Comparison of ENCODE assay signal across 8 mouse cellular contexts in genomic region chr13:100553042-100553437, GRCm38 (mm10). TPM values are rescaled to one million over a fixed set of nuclear protein-coding genes. Genes with fewer than 3 reads are reported as not detected.
DNase-seq lines count a peak whose midpoint lies in the region; ATAC-seq and TF ChIP-seq lines count a peak whose summit lies in the region.

No protein-coding gene starts in this region.

- intact Hi-C loops in heart, adult 2 months (cut with DNase I), result no loop called here

- no peak for DNase-seq in heart, adult 2 months
- no peak for DNase-seq in heart, postnatal 4 days
- peak; percentile 5 for DNase-seq in A20 (ENCODE audit: low read depth, low spot score)
- DNase-seq in liver, embryonic 11.5 days (ENCODE audit: low spot score), result no peak
- DNase-seq in urinary bladder, postnatal 36 days (ENCODE audit: low spot score in 2 of 2), result no peak
- no peak for DNase-seq in testis, postnatal 14 days (ENCODE audit: low spot score)
- DNase-seq in left cerebral cortex, adult 9 months (ENCODE audit: low spot score in 2 of 2), result no peak

- no peak for ATAC-seq in liver, embryonic 11.5 days (replicated peaks; ENCODE audit: low FRiP score)

- peak overlapping the region; percentile 92 for H3K4me2 ChIP-seq in liver, embryonic 11.5 days

- WGBS in heart, adult 2 months, result 9% methylated on average over 12 of the region's 12 CpGs
- WGBS in liver, embryonic 11.5 days, result 11% methylated on average over 12 of the region's 12 CpGs

- peaks cover 21% of the 10 kb centered on the region for H3K27me3 ChIP-seq in heart, adult 2 months (ENCODE audit: control insufficient read depth, insufficient read depth, low read length)
- H3K27me3 ChIP-seq in liver, embryonic 11.5 days (replicated peaks; ENCODE audit: control insufficient read depth, insufficient read depth, low read length), result peaks cover 44% of the 10 kb centered on the region

- H3K79me2 ChIP-seq in heart, adult 2 months (replicated peaks; ENCODE audit: control insufficient read depth, insufficient read depth, low read length), result no peaks in the 10 kb centered on the region

- H3K27ac ChIP-seq in heart, adult 2 months, result no peak overlapping the region
- H3K27ac ChIP-seq in embryonic fibroblast, embryonic 13.5 days (ENCODE audit: insufficient read depth, low read length), result no peak overlapping the region
- H3K27ac ChIP-seq in liver, embryonic 11.5 days (ENCODE audit: low read depth, low read length), result no peak overlapping the region

- H3K9ac ChIP-seq in heart, adult 2 months (ENCODE audit: low read depth, low read length), result peak overlapping the region; percentile 70
- H3K9ac ChIP-seq in liver, embryonic 11.5 days (ENCODE audit: low read depth, low read length), result no peak overlapping the region

- H3K9me3 ChIP-seq in liver, embryonic 11.5 days (ENCODE audit: control insufficient read depth, low read length), result no peaks in the 10 kb centered on the region

- no peak for TF ChIP-seq CTCF in heart, adult 2 months (IDR thresholded peaks at IDR 0.05)
- no peak for TF ChIP-seq CTCF in embryonic fibroblast, embryonic 13.5 days (IDR thresholded peaks at IDR 0.05; ENCODE audit: borderline replicate concordance, insufficient read depth, low read length)

- no peak for TF ChIP-seq POLR2A in heart, adult 2 months (IDR thresholded peaks at IDR 0.05; ENCODE audit: insufficient read depth, low read depth, low read length)
- no peak for TF ChIP-seq POLR2A in embryonic fibroblast, embryonic 13.5 days (IDR thresholded peaks at IDR 0.05; ENCODE audit: low read depth, low read length)

- no peaks in the 10 kb centered on the region for H3K4me1 ChIP-seq in heart, adult 2 months (ENCODE audit: control insufficient read depth, insufficient read depth, low read length)
- H3K4me1 ChIP-seq in embryonic fibroblast, embryonic 13.5 days (ENCODE audit: control insufficient read depth, insufficient read depth, low read length), result no peaks in the 10 kb centered on the region
- 0 out of 2 replicates have a peak, but pooled peaks cover 5% of the 10 kb centered on the region for H3K4me1 ChIP-seq in liver, embryonic 11.5 days (replicated peaks; ENCODE audit: control insufficient read depth, insufficient read depth, low read length)

- H3K4me3 ChIP-seq in heart, adult 2 months, result peak overlapping the region; percentile 46
- peak overlapping the region; percentile 40 for H3K4me3 ChIP-seq in embryonic fibroblast, embryonic 13.5 days (ENCODE audit: insufficient read depth, low read length)
- H3K4me3 ChIP-seq in liver, embryonic 11.5 days (ENCODE audit: low read depth, low read length), result peak overlapping the region; percentile 67

- H3K36me3 ChIP-seq in heart, adult 2 months (ENCODE audit: control insufficient read depth, insufficient read depth, low read length), result no peaks in the 10 kb centered on the region
- no peaks in the 10 kb centered on the region for H3K36me3 ChIP-seq in liver, embryonic 11.5 days (ENCODE audit: control insufficient read depth, insufficient read depth, low read length)

- TF ChIP-seq EP300 in heart, adult 2 months (IDR thresholded peaks at IDR 0.05; ENCODE audit: insufficient read depth, low read depth, low read length), result no peak

RNA-seq across cellular contexts. Expression of gene Ocln, which starts 0.5 kb away (rescaled TPM):
- under 1 TPM; 0.43 to 0.76 TPM for total RNA-seq in heart, adult 2 months (2021)
- polyA plus RNA-seq in heart, adult 2 months (2012; rRNA removed), result 0.37 and 0.82 TPM in 2 replicates
- 1 to 10 TPM; 1.6 TPM for total RNA-seq in heart, postnatal 4 days (2021)
- not detected in 2 replicates for polyA plus RNA-seq in embryonic fibroblast, embryonic 13.5 days (2011; ENCODE audit: insufficient read length, low read depth, missing spikeins)
- polyA plus RNA-seq in liver, embryonic 11.5 days (2014; fragmentation: Nextera tagmentation; extraction: Ambion mirVana), result 8.5 and 9.4 TPM in 2 replicates
